Mouse (Mus musculus): Measurements from ENCODE around the gene Abi3bp.

DNA sequence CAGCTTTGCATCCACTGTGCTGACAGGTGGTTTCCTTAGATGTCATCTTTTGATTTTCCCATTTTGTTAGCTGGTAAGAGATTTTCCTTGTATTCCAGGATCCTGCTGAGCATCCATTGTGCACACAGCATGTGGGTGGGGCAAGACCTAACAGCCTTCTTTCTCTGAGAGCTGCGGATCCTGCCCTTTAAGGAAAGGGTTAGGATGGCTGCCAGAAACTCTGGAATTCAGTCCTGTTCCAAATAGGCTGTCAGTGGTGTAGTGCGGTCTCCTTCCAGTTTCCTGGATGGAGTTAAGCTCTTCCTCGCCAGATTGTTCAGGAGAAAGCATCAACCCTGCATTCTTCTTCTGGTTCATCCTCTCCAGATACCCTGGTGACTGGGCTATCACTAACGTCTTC is 8.8 kb downstream of the Abi3bp start:
- TF ChIP-seq POLR2A (IDR thresholded peaks at IDR 0.05; ENCODE audit: low read depth, low read length) (no peak), CTCF (IDR thresholded peaks at IDR 0.05; ENCODE audit: extremely low read depth, insufficient read length, insufficient replicate concordance, low read depth, low read length) (no peak)

Measured in small intestine, adult 2 months (tissue).